Mouse (Mus musculus): ENCODE results near the gene Ldhc. TPM values are rescaled to one million over a fixed set of nuclear protein-coding genes. Genes with fewer than 3 reads are reported as not detected.
"Not testable (repeated sequence)": the region's sequence is repeated elsewhere in the genome, so short reads cannot be mapped to it uniquely, and the experiment has no call there.

Gene Ldhc
- polyA plus RNA-seq, 1 experiment from 2014 or later: 0.23 TPM

DNA sequence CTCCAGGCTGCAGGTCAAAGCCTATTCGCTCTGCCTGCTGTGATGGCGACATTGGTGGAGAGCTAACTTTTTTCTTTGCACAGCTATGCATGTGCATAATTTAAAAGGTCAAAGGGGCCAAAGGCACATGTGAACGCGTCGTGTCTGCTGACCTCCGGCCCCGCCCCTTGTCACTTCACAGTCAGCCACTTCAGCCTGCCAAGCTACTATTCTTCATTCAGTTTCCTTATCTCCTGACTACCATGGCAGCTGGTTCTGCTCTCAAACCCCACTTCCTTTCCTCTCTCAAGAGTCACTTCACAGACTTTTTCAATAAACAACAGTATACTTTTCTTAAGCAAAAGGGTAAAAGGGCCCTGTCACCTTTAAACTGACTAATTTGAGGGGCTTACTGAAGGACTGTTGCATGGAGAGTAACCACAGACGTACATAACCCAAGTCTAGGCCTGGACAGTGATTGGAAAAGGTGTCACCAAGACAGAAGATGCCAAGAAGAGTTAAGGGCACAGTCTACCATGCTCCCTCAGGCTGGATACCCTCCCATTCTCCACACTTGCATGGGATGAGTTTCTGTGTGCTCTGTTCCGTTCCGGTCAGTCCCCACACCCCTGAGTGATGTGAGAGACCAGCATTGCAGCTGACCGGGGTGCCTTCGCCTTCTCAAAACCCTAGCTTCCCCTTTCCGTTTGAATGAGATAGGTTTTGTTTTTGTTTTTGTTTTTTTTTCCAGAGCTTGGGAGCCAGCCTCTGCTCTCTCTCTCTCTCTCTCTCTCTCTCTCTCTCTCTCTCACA lies 30.0 kb upstream of the Ldhc start:
- ATAC-seq (peak; percentile 46), DNase-seq (peak; percentile 69)
- Histone ChIP-seq H3K4me2 (ENCODE audit: low read depth, low read length) (no peak overlapping the region), H3K9ac (replicated peaks) (no peak overlapping the region), H3K4me3 (ENCODE audit: low read depth, low read length) (no peak overlapping the region), H3K27ac (ENCODE audit: low read depth) (peak overlapping the region; percentile 92), H3K4me1 (ENCODE audit: insufficient read depth) (peaks cover 47% of the 10 kb centered on the region), H3K9me3 (ENCODE audit: low read length) (no peaks in the 10 kb centered on the region), H3K36me3 (replicated peaks; ENCODE audit: insufficient read depth, low read length) (no peaks in the 10 kb centered on the region), H3K27me3 (ENCODE audit: insufficient read depth, low read length) (no peaks in the 10 kb centered on the region)
- WGBS (ENCODE audit: insufficient replicate concordance): 22% methylated on average over 13 of the region's 13 CpGs
- TF ChIP-seq CTCF (IDR thresholded peaks at IDR 0.05; ENCODE audit: low read depth) (no peak), EP300 (IDR thresholded peaks at IDR 0.05; ENCODE audit: low read depth) (no peak; the same call in 1 of the 2 replicates)

DNA sequence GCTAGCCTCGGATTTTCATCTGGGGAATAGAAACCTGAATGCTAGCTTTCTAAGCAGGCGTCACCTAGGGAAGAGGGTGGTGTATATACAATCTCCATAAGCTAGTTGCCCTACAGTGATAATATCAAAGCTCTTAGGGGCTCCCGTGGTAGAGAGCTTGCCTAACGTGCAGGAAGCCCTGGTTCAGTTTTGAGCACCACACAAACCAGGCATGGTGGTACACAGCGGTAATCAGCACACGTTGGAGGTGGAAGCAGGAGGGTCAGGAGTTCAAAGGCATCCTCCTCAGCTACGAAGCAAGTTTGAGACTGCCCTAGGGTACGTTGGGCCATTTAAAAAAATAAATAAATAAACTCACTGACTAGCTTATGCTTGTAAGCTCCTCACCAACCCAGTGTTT lies 29.3 kb upstream of the Ldhc start:
- Histone ChIP-seq H3K9me3 (ENCODE audit: low read length) (no peaks in the 10 kb centered on the region), H3K4me3 (ENCODE audit: low read depth, low read length) (no peak overlapping the region), H3K4me2 (ENCODE audit: low read depth, low read length) (no peak overlapping the region), H3K9ac (replicated peaks) (no peak overlapping the region), H3K27me3 (ENCODE audit: insufficient read depth, low read length) (no peaks in the 10 kb centered on the region), H3K27ac (ENCODE audit: low read depth) (peak overlapping the region; percentile 92), H3K4me1 (ENCODE audit: insufficient read depth) (peaks cover 47% of the 10 kb centered on the region), H3K36me3 (replicated peaks; ENCODE audit: insufficient read depth, low read length) (no peaks in the 10 kb centered on the region)
- TF ChIP-seq EP300 (IDR thresholded peaks at IDR 0.05; ENCODE audit: low read depth) (no peak), CTCF (IDR thresholded peaks at IDR 0.05; ENCODE audit: low read depth) (no peak)
- WGBS (ENCODE audit: insufficient replicate concordance): 54% methylated on average over 8 of the region's 8 CpGs
- ATAC-seq (no peak), DNase-seq (no peak)

DNA sequence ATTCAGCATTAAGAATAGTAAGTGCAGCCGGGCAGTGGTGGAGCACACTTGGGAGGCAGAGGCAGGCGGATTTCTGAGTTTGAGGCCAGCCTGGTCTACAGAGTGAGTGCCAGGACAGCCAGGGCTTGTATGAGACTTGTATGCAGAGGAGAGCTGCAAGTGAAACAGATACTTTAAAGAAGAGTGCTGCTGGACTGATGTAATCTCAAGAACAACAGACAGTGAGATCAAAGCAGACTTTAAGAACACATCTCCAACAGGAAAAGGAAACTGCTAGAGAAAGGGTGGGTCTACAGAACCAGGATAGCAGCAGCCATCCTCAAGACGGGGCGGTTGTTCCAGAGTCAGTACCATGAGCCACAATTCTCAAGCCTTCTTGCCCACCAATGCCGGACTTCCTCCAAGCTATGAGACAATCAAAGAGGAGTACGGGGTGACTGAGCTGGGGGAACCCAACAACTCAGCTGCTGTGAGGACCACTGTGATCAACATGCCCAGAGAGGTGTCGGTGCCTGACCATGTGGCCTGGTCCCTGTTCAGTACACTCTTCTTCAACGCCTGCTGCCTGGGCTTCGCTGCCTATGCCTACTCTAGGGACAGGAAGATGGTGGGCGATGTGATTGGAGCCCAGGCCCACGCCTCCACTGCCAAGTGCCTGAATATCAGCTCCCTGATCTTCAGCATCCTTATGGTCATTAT lies 28.7 kb upstream of the Ldhc start:
- Histone ChIP-seq H3K27ac (ENCODE audit: low read depth) (peak overlapping the region; percentile 92), H3K4me1 (ENCODE audit: insufficient read depth) (peaks cover 47% of the 10 kb centered on the region)
- not testable (repeated sequence) for DNase-seq; H3K4me2 ChIP-seq (ENCODE audit: low read depth, low read length); H3K4me3 ChIP-seq (ENCODE audit: low read depth, low read length); H3K27me3 ChIP-seq (ENCODE audit: insufficient read depth, low read length); ATAC-seq; H3K36me3 ChIP-seq (replicated peaks; ENCODE audit: insufficient read depth, low read length); H3K9me3 ChIP-seq (ENCODE audit: low read length); H3K9ac ChIP-seq (replicated peaks)
- WGBS (ENCODE audit: insufficient replicate concordance): 74% methylated on average over 11 of the region's 11 CpGs

DNA sequence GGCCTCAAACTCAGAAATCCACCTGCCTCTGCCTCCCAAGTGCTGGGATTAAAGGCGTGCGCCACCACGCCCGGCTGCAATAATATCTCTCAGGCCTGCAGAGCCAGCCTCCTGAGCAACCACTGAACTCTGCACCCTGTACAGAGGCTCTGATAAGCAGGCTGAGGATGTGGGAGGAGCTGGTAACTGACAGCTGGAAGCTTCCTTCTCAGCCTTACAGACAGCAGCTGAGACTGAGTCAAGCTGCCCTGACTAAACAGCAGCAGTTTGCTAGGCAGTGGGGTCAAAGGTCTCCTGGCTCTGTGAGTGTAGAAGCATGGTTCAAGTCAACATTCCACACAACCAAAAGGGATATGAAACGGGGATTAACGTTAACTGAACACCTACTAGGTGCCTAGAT lies 27.7 kb upstream of the Ldhc start:
- H3K27ac ChIP-seq (ENCODE audit: low read depth): peak overlapping the region; percentile 80

DNA sequence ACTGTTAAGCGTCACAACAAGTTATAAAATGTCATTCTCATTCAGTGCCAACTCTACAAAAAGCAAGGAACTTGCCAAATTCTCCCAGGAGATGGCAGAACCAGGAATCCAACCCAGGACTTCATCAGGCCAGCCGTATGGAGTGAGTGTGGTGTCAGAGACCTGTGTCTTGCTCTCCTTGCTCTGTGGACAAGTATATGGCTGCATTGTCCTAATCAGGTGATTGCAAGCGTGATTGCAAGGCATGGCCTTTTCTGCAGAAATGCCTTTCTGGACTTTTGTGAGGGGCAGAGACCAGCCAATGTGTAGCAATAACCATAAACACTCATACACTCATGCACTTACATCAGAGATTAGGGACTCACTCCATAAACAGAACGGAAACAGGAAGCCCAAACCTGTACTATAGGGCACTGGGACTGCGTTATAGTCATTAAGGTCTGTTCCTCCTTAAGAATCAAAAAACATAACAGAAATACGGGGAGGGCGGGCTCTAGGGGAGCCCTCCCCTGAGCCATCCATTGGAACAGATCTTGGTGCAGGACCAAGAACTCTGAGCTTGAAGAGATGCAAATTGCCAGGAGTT lies 27.2 kb upstream of the Ldhc start:
- H3K27me3 ChIP-seq (ENCODE audit: insufficient read depth, low read length): no peaks in the 10 kb centered on the region
- no peak overlapping the region for H3K4me3 ChIP-seq (ENCODE audit: low read depth, low read length)
- WGBS (ENCODE audit: insufficient replicate concordance): 53% methylated on average over 7 of the region's 7 CpGs
- H3K9me3 ChIP-seq (ENCODE audit: low read length): no peaks in the 10 kb centered on the region
- H3K9ac ChIP-seq (replicated peaks): no peak overlapping the region
- peaks cover 49% of the 10 kb centered on the region for H3K4me1 ChIP-seq (ENCODE audit: insufficient read depth)
- DNase-seq (no peak), ATAC-seq (peak; percentile 3; the same call in 1 of the 2 replicates)
- TF ChIP-seq CTCF (IDR thresholded peaks at IDR 0.05; ENCODE audit: low read depth): no peak
- no peak for TF ChIP-seq EP300 (IDR thresholded peaks at IDR 0.05; ENCODE audit: low read depth)
- H3K36me3 ChIP-seq (replicated peaks; ENCODE audit: insufficient read depth, low read length): no peaks in the 10 kb centered on the region
- H3K27ac ChIP-seq (ENCODE audit: low read depth): peak overlapping the region; percentile 80
- no peak overlapping the region for H3K4me2 ChIP-seq (ENCODE audit: low read depth, low read length)

More for the DNA sequence above, 27.7 kb upstream of the Ldhc start:
- Histone ChIP-seq H3K4me1 (ENCODE audit: insufficient read depth) (peaks cover 48% of the 10 kb centered on the region), H3K27me3 (ENCODE audit: insufficient read depth, low read length) (no peaks in the 10 kb centered on the region), H3K9ac (replicated peaks) (no peak overlapping the region), H3K9me3 (ENCODE audit: low read length) (no peaks in the 10 kb centered on the region), H3K4me2 (ENCODE audit: low read depth, low read length) (no peak overlapping the region), H3K4me3 (ENCODE audit: low read depth, low read length) (no peak overlapping the region), H3K36me3 (replicated peaks; ENCODE audit: insufficient read depth, low read length) (no peaks in the 10 kb centered on the region)
- DNase-seq: peak; percentile 63
- 0 out of 2 replicates have a peak, but pooled peaks have one; percentile 36 for TF ChIP-seq EP300 (IDR thresholded peaks at IDR 0.05; ENCODE audit: low read depth)
- TF ChIP-seq CTCF (IDR thresholded peaks at IDR 0.05; ENCODE audit: low read depth): no peak
- 14% methylated on average over 6 of the region's 6 CpGs for WGBS (ENCODE audit: insufficient replicate concordance)
- peak; percentile 51 for ATAC-seq

DNA sequence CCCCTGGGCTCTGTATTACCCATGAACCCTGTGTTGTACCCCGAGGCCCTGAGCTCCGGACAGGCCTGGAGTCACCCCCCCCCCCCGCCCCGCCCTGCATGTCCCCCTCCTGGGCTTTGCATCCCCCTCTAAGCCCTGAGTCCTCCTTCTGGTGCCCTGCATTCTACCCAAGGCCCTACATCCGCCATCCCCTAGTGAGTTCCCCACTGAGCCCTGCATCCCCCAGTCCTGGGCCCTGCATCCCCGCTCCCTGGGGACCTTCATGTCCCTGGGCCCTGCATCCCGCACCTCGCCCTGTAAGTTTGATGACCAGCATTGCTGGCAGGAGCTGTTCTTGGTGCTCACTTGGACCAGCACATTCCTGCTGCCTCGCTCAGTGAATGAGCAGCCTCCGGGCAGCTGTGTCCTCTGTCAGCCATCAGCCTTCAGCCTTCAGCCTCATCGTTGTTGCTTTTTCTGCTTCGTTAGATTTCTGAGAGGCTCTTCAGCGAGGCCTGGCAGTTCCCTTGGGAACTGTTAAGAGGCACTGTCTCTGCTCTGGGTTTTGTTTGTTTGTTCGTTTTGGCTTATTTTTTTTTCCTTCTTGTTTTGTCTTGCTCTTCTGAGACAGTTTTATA lies 25.9 kb upstream of the Ldhc start:
- no peak for ATAC-seq
- H3K27me3 ChIP-seq (ENCODE audit: insufficient read depth, low read length): no peaks in the 10 kb centered on the region
- no peak overlapping the region for H3K4me2 ChIP-seq (ENCODE audit: low read depth, low read length)
- DNase-seq: no peak
- H3K27ac ChIP-seq (ENCODE audit: low read depth): no peak overlapping the region
- peaks cover 62% of the 10 kb centered on the region for H3K4me1 ChIP-seq (ENCODE audit: insufficient read depth)
- H3K9ac ChIP-seq (replicated peaks): no peak overlapping the region
- TF ChIP-seq EP300 (IDR thresholded peaks at IDR 0.05; ENCODE audit: low read depth): no peak
- TF ChIP-seq CTCF (IDR thresholded peaks at IDR 0.05; ENCODE audit: low read depth): no peak
- 77% methylated on average over 13 of the region's 14 CpGs for WGBS (ENCODE audit: insufficient replicate concordance)
- H3K36me3 ChIP-seq (replicated peaks; ENCODE audit: insufficient read depth, low read length): no peaks in the 10 kb centered on the region
- H3K4me3 ChIP-seq (ENCODE audit: low read depth, low read length): no peak overlapping the region
- no peaks in the 10 kb centered on the region for H3K9me3 ChIP-seq (ENCODE audit: low read length)
